Mouse (Mus musculus): ENCODE measurements around the gene Agtpbp1. TPM values are rescaled to one million over a fixed set of nuclear protein-coding genes. Genes with fewer than 3 reads are reported as not detected.

The Agtpbp1 gene
- total and polyA plus RNA-seq, 3 experiments, result 6.1 to 118 (median 73.3) TPM

DNA sequence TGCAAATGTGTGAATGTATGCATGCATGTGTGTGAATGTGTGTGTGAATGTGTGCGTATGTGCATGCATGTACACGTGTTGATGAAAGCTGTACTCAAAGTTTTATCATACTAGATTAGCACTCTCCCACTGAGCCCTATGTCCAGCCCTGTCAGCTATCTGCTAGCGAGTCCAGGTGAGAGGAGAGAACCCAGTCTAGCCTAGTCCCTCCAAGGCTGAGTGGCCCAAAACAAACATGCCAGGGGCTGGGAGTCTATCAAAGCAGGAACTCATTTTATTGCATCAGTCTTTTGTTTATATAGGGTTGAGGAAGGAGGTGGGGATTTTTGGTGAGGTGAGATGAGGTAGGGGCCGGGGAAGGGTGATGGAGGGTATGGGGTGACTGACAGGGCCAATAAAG is 172.4 kb downstream of the Agtpbp1 start:
- DNase-seq (ENCODE audit: low spot score) (no peak), ATAC-seq (ENCODE audit: extremely low read depth, insufficient number of reproducible peaks, low FRiP score, poor library complexity, severe bottlenecking) (no peak)
- no peaks in the 10 kb centered on the region for H3K4me1 ChIP-seq (ENCODE audit: insufficient read depth, low read depth, low read length)
- no peaks in the 10 kb centered on the region for H3K9me3 ChIP-seq (replicated peaks)
- TF ChIP-seq GATA2 (IDR thresholded peaks at IDR 0.05; ENCODE audit: borderline replicate concordance, low read depth, low read length) (no peak), CTCF (IDR thresholded peaks at IDR 0.05; ENCODE audit: low read depth, low read length) (no peak), GATA1 (IDR thresholded peaks at IDR 0.05; ENCODE audit: borderline replicate concordance, low read length) (no peak)
- H3K4me3 ChIP-seq (ENCODE audit: low read depth, low read length), result no peak overlapping the region
- H3K27me3 ChIP-seq (ENCODE audit: insufficient read depth, low read length), result no peaks in the 10 kb centered on the region; the same call in 1 of the 2 replicates
- no peaks in the 10 kb centered on the region for H3K36me3 ChIP-seq (replicated peaks)

GRCm38 (mm10) chr13:59407182-59407581 is 177.8 kb downstream of the Agtpbp1 start:
- no peaks in the 10 kb centered on the region for H3K27me3 ChIP-seq (ENCODE audit: insufficient read depth, low read length)
- ATAC-seq (ENCODE audit: extremely low read depth, insufficient number of reproducible peaks, low FRiP score, poor library complexity, severe bottlenecking), result no peak
- TF ChIP-seq GATA1 (IDR thresholded peaks at IDR 0.05; ENCODE audit: borderline replicate concordance, low read length), result no peak
- no peaks in the 10 kb centered on the region for H3K4me1 ChIP-seq (ENCODE audit: insufficient read depth, low read depth, low read length)
- no peak overlapping the region for H3K4me3 ChIP-seq (ENCODE audit: low read depth, low read length)
- no peaks in the 10 kb centered on the region for H3K9me3 ChIP-seq (replicated peaks)
- no peaks in the 10 kb centered on the region for H3K36me3 ChIP-seq (replicated peaks)
- no peak for DNase-seq (ENCODE audit: low spot score)

- H3K4me3 ChIP-seq (ENCODE audit: low read depth, low read length), result no peak overlapping the region
- H3K9me3 ChIP-seq (replicated peaks), result no peaks in the 10 kb centered on the region
- TF ChIP-seq POLR2AphosphoS5 (IDR thresholded peaks at IDR 0.05; ENCODE audit: insufficient replicate concordance, low read depth, low read length) (no peak), GATA1 (IDR thresholded peaks at IDR 0.05; ENCODE audit: borderline replicate concordance, low read length) (no peak), GATA2 (IDR thresholded peaks at IDR 0.05; ENCODE audit: borderline replicate concordance, low read depth, low read length) (no peak), CTCF (IDR thresholded peaks at IDR 0.05; ENCODE audit: low read depth, low read length) (no peak), TAL1 (conservative IDR thresholded peaks at IDR 0.05; ENCODE audit: low read depth, low read length) (no peak)
- H3K36me3 ChIP-seq (replicated peaks), result no peaks in the 10 kb centered on the region
- ATAC-seq (ENCODE audit: extremely low read depth, insufficient number of reproducible peaks, low FRiP score, poor library complexity, severe bottlenecking) (no peak), DNase-seq (ENCODE audit: low spot score) (no peak)
- no peaks in the 10 kb centered on the region for H3K4me1 ChIP-seq (ENCODE audit: insufficient read depth, low read depth, low read length)
- H3K27me3 ChIP-seq (ENCODE audit: insufficient read depth, low read length), result no peaks in the 10 kb centered on the region
These were observed 182.8 kb downstream of the Agtpbp1 start for GRCm38 (mm10) chr13:59402026-59402775.

GRCm38 (mm10) chr13:59397571-59397970 is 187.5 kb downstream of the Agtpbp1 start:
- ATAC-seq (ENCODE audit: extremely low read depth, insufficient number of reproducible peaks, low FRiP score, poor library complexity, severe bottlenecking) (no peak), DNase-seq (ENCODE audit: low spot score) (no peak)
- Histone ChIP-seq H3K27me3 (ENCODE audit: insufficient read depth, low read length) (no peaks in the 10 kb centered on the region), H3K9me3 (replicated peaks) (no peaks in the 10 kb centered on the region), H3K4me3 (ENCODE audit: low read depth, low read length) (no peak overlapping the region), H3K36me3 (replicated peaks) (no peaks in the 10 kb centered on the region), H3K4me1 (ENCODE audit: insufficient read depth, low read depth, low read length) (no peaks in the 10 kb centered on the region)
- TF ChIP-seq CTCF (IDR thresholded peaks at IDR 0.05; ENCODE audit: low read depth, low read length), result peak; percentile 15; the same call in 1 of the 2 replicates
- no peak for TF ChIP-seq TAL1 (conservative IDR thresholded peaks at IDR 0.05; ENCODE audit: low read depth, low read length)
- TF ChIP-seq GATA1 (IDR thresholded peaks at IDR 0.05; ENCODE audit: borderline replicate concordance, low read length), result no peak

Other genes with a start within 250 kb of the Agtpbp1 start
- 63.7 and 71.9 TPM in 2 replicates for gene Naa35, start within 50 bp of the Agtpbp1 start, total RNA-seq (2014; fragmentation: Nextera tagmentation)
- gene Naa35, start within 50 bp of the Agtpbp1 start, total RNA-seq (2017), result 29.5 and 31.0 TPM in 2 replicates
- gene Naa35, start within 50 bp of the Agtpbp1 start, polyA plus RNA-seq (2012), result 8.4 and 8.5 TPM in 2 replicates
- 126 and 146 TPM in 2 replicates for gene Golm1, start 90.6 kb upstream of the Agtpbp1 start, total RNA-seq (2014; fragmentation: Nextera tagmentation)
- 134 and 139 TPM in 2 replicates for gene Golm1, start 90.6 kb upstream of the Agtpbp1 start, total RNA-seq (2017)
- gene Golm1, start 90.6 kb upstream of the Agtpbp1 start, polyA plus RNA-seq (2012), result 31.5 and 32.8 TPM in 2 replicates
- not detected in 2 replicates for gene 4921517D22Rik, start 108.9 kb upstream of the Agtpbp1 start, total RNA-seq (2014; fragmentation: Nextera tagmentation)
- 0.11 TPM in 1 of 2 replicates, not detected in the other for gene 4921517D22Rik, start 108.9 kb upstream of the Agtpbp1 start, total RNA-seq (2017)
- not detected in 2 replicates for gene 4921517D22Rik, start 108.9 kb upstream of the Agtpbp1 start, polyA plus RNA-seq (2012)
- not detected in 2 replicates for gene Spata31d1a, start 125.1 kb upstream of the Agtpbp1 start, total RNA-seq (2014; fragmentation: Nextera tagmentation)
- 0.05 and 0.12 TPM in 2 replicates for gene Spata31d1a, start 125.1 kb upstream of the Agtpbp1 start, total RNA-seq (2017)
- not detected in 2 replicates for gene Spata31d1a, start 125.1 kb upstream of the Agtpbp1 start, polyA plus RNA-seq (2012)
- not detected in 2 replicates for gene Spata31d1b, start 127.1 kb upstream of the Agtpbp1 start, total RNA-seq (2014; fragmentation: Nextera tagmentation)
- 0.06 and 0.22 TPM in 2 replicates for gene Spata31d1b, start 127.1 kb upstream of the Agtpbp1 start, total RNA-seq (2017)
- gene Spata31d1b, start 127.1 kb upstream of the Agtpbp1 start, polyA plus RNA-seq (2012), result not detected in 2 replicates
- not detected in 2 replicates for gene Spata31d1d, start 146.5 kb upstream of the Agtpbp1 start, total RNA-seq (2014; fragmentation: Nextera tagmentation)
- 0.05 TPM in 1 of 2 replicates, not detected in the other for gene Spata31d1d, start 146.5 kb upstream of the Agtpbp1 start, total RNA-seq (2017)
- not detected in 2 replicates for gene Spata31d1d, start 146.5 kb upstream of the Agtpbp1 start, polyA plus RNA-seq (2012)
- not detected in 2 replicates for gene 1700014D04Rik, start 161.5 kb upstream of the Agtpbp1 start, total RNA-seq (2014; fragmentation: Nextera tagmentation)
- 0.06 and 0.11 TPM in 2 replicates for gene 1700014D04Rik, start 161.5 kb upstream of the Agtpbp1 start, total RNA-seq (2017)
- not detected in 2 replicates for gene 1700014D04Rik, start 161.5 kb upstream of the Agtpbp1 start, polyA plus RNA-seq (2012)
- gene Isca1, start 184.6 kb upstream of the Agtpbp1 start, total RNA-seq (2014; fragmentation: Nextera tagmentation), result 242 and 309 TPM in 2 replicates
- gene Isca1, start 184.6 kb upstream of the Agtpbp1 start, total RNA-seq (2017), result 75.9 and 85.8 TPM in 2 replicates
- 57.0 and 69.2 TPM in 2 replicates for gene Isca1, start 184.6 kb upstream of the Agtpbp1 start, polyA plus RNA-seq (2012)
- gene Gm49354, start 197.0 kb upstream of the Agtpbp1 start, total RNA-seq (2014; fragmentation: Nextera tagmentation), result not detected in 2 replicates
- gene Gm49354, start 197.0 kb upstream of the Agtpbp1 start, total RNA-seq (2017), result 16.9 TPM in 1 of 2 replicates, not detected in the other
- 32.8 and 52.8 TPM in 2 replicates for gene Gm49354, start 197.0 kb upstream of the Agtpbp1 start, polyA plus RNA-seq (2012)
- gene Tut7, start 237.9 kb upstream of the Agtpbp1 start, total RNA-seq (2014; fragmentation: Nextera tagmentation), result 215 and 232 TPM in 2 replicates
- gene Tut7, start 237.9 kb upstream of the Agtpbp1 start, total RNA-seq (2017), result 166 and 194 TPM in 2 replicates
- gene Tut7, start 237.9 kb upstream of the Agtpbp1 start, polyA plus RNA-seq (2012), result 59.6 and 66.1 TPM in 2 replicates

Data from G1E (cell line).